Mouse (Mus musculus) lung, postnatal 0 days (tissue): ENCODE data around the gene Serping1.

Experiments used
- CTCF ChIP-seq: IDR thresholded peaks from 2 replicates; pipeline ENCODE4 v1.5.1; 2016; ENCODE audit warnings: antibody characterized with exemption, mild to moderate bottlenecking
- EP300 ChIP-seq: IDR thresholded peaks from 2 replicates; pipeline ENCODE4 v1.6.1; 2016; ENCODE audit warnings: antibody characterized with exemption, mild to moderate bottlenecking, control low read depth

DNA sequence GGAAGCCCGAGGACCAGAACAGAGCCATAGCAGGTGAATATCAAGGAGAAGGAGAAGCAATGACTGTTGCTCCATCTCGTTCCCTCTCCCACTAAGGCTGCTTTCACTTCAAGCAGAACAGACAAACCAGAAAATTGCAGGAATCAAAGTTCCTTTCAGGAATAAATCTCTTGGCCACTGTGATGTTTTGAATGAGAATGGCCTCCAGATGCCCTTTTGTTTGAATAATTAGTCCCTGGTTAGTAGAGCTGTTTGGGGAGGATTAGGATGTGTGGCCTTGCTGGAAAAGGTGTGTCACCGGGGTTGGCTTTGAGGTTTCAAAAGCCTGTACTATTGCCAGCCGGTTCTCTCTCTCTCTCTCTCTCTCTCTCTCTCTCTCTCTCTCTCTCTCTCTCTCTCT is 12.9 kb downstream of the Serping1 start:
- TF ChIP-seq CTCF: no peak
- no peak for TF ChIP-seq EP300
